Mouse (Mus musculus): ENCODE data around the gene Nde1. TPM values are rescaled to one million over a fixed set of nuclear protein-coding genes. Genes with fewer than 3 reads are reported as not detected.
A peak's percentile ranks its signal among the peaks of the same experiment; 100 is the strongest.

Gene Nde1
- polyA plus RNA-seq (2012): 7.2 and 8.9 TPM in 2 replicates

DNA sequence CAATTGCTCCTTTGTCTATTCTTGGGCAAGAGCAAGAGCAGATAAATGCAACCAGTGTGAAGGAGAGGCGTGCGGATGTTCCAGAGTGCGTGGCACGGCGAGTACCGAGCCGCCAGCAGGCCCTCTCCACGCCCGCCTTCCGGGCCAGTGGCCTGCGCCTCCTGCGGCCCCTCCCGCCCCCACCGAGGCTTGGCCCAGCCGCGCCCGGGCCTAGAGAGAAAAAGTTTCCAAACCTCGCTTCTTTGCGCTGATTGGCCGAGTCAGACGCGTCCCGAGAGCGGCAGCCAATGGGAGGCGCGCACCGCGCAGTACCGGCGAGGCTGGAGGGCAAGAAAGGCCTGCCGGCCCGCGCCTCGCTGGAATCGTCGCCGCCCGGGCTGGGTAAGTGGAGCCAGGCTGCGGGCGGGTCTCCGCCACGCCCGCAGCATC lies at the start of gene Nde1, which contains the start of gene Marf1:
Gene Nde1 (plus strand): TSS at position 288 of the 429 bp plus-strand sequence.
Gene Marf1 (minus strand): TSS at position 364 of the 429 bp plus-strand sequence.
- Histone ChIP-seq H3K36me3 (ENCODE audit: control insufficient read depth) (peaks cover 32% of the 10 kb centered on the region), H3K4me1 (ENCODE audit: control insufficient read depth) (peaks cover 74% of the 10 kb centered on the region), H3K27me3 (ENCODE audit: control insufficient read depth) (no peaks in the 10 kb centered on the region), H3K4me3 (replicated peaks) (peak within 1 kb of the TSS; percentile 70), H3K9me3 (ENCODE audit: control insufficient read depth, low read length) (peaks cover 5% of the 10 kb centered on the region)
- TF ChIP-seq GATA1 (IDR thresholded peaks at IDR 0.05; ENCODE audit: low read length) (no peak), TAL1 (IDR thresholded peaks at IDR 0.05; ENCODE audit: low read length) (no peak)

GRCm38 (mm10) chr16:14117299-14117698 lies 45.8 kb upstream of the Nde1 start:
- H3K4me1 ChIP-seq (ENCODE audit: control insufficient read depth): no peaks in the 10 kb centered on the region
- H3K9me3 ChIP-seq (ENCODE audit: control insufficient read depth, low read length): no peaks in the 10 kb centered on the region
- no peak overlapping the region for H3K4me3 ChIP-seq (replicated peaks)
- no peak for TF ChIP-seq TAL1 (IDR thresholded peaks at IDR 0.05; ENCODE audit: low read length)
- TF ChIP-seq GATA1 (IDR thresholded peaks at IDR 0.05; ENCODE audit: low read length): no peak
- H3K36me3 ChIP-seq (ENCODE audit: control insufficient read depth): peaks cover 84% of the 10 kb centered on the region
- no peaks in the 10 kb centered on the region for H3K27me3 ChIP-seq (ENCODE audit: control insufficient read depth)

DNA sequence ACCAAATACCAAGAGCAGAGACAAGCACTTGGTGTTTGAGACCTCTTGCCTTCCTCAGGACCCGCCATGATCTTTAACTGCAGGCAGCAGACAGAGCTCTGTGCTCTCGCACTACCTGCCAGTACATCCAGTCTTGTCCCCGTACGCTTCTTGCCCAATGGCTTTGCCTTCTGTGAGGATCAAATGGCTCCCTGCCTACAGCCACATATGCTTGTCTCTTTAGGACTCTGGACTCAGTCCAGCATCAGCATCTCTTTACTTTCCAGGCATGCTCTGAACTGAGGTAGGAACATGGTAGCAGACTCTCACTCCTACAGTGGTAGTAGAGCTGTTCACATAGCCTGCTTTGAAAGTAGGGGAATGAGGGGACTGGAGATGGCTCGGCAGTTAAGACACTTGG lies 42.1 kb upstream of the Nde1 start:
- no peaks in the 10 kb centered on the region for H3K27me3 ChIP-seq (ENCODE audit: control insufficient read depth)
- H3K4me1 ChIP-seq (ENCODE audit: control insufficient read depth): no peaks in the 10 kb centered on the region
- H3K9me3 ChIP-seq (ENCODE audit: control insufficient read depth, low read length): no peaks in the 10 kb centered on the region
- peaks cover 86% of the 10 kb centered on the region for H3K36me3 ChIP-seq (ENCODE audit: control insufficient read depth)
- no peak for TF ChIP-seq GATA1 (IDR thresholded peaks at IDR 0.05; ENCODE audit: low read length)
- no peak for TF ChIP-seq TAL1 (IDR thresholded peaks at IDR 0.05; ENCODE audit: low read length)
- H3K4me3 ChIP-seq (replicated peaks): no peak overlapping the region

GRCm38 (mm10) chr16:14121563-14121962 lies 41.5 kb upstream of the Nde1 start:
- H3K27me3 ChIP-seq (ENCODE audit: control insufficient read depth): no peaks in the 10 kb centered on the region
- TF ChIP-seq GATA1 (IDR thresholded peaks at IDR 0.05; ENCODE audit: low read length) (no peak), TAL1 (IDR thresholded peaks at IDR 0.05; ENCODE audit: low read length) (no peak)
- H3K4me3 ChIP-seq (replicated peaks): no peak overlapping the region
- peaks cover 86% of the 10 kb centered on the region for H3K36me3 ChIP-seq (ENCODE audit: control insufficient read depth)
- H3K4me1 ChIP-seq (ENCODE audit: control insufficient read depth): no peaks in the 10 kb centered on the region
- H3K9me3 ChIP-seq (ENCODE audit: control insufficient read depth, low read length): no peaks in the 10 kb centered on the region

DNA sequence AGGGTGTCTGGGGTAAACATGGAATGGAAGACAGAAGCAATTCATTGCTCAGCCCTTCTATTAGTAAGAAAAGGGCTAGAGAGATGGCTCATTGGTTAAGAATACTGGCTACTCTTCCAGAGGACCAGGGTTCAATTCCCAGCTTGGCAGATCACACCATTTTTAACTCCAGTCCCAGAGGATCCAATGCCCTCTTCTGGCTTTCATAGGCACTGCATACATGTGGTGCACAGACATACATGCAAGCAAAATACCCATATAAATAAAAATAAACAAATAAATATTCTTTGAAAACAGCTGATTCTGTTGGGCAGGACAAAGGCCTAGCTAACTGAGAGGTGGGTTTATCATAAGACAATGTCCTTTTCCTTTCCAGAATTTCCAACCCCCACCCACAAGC lies 40.5 kb upstream of the Nde1 start:
- H3K4me3 ChIP-seq (replicated peaks): no peak overlapping the region
- no peaks in the 10 kb centered on the region for H3K4me1 ChIP-seq (ENCODE audit: control insufficient read depth)
- no peaks in the 10 kb centered on the region for H3K27me3 ChIP-seq (ENCODE audit: control insufficient read depth)
- peaks cover 86% of the 10 kb centered on the region for H3K36me3 ChIP-seq (ENCODE audit: control insufficient read depth)
- H3K9me3 ChIP-seq (ENCODE audit: control insufficient read depth, low read length): no peaks in the 10 kb centered on the region
- TF ChIP-seq GATA1 (IDR thresholded peaks at IDR 0.05; ENCODE audit: low read length): no peak
- no peak for TF ChIP-seq TAL1 (IDR thresholded peaks at IDR 0.05; ENCODE audit: low read length)

GRCm38 (mm10) chr16:14123901-14124300 lies 39.2 kb upstream of the Nde1 start:
- H3K4me3 ChIP-seq (replicated peaks): no peak overlapping the region
- no peaks in the 10 kb centered on the region for H3K9me3 ChIP-seq (ENCODE audit: control insufficient read depth, low read length)
- H3K27me3 ChIP-seq (ENCODE audit: control insufficient read depth): no peaks in the 10 kb centered on the region
- H3K4me1 ChIP-seq (ENCODE audit: control insufficient read depth): no peaks in the 10 kb centered on the region
- no peak for TF ChIP-seq TAL1 (IDR thresholded peaks at IDR 0.05; ENCODE audit: low read length)
- no peak for TF ChIP-seq GATA1 (IDR thresholded peaks at IDR 0.05; ENCODE audit: low read length)
- H3K36me3 ChIP-seq (ENCODE audit: control insufficient read depth): peaks cover 95% of the 10 kb centered on the region

DNA sequence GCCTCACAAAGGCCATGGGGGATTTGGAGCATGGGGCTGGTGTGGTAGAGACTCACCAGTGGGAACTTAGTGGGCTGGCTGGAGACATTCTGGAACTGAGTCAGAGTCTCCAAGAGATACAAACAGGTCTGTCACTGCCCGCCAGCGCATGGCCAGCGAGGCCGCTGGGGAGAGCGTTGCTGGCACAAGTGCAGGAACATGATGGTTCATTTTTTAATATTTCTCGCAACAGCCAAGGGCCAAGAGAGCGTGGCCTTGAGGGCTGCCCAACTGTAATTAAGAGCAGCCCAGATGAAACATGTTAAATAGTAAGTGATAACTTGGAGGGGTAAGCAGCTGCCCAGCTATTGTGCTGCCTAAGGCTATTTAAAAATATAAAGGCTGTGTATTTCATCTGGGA lies 38.4 kb upstream of the Nde1 start:
- Histone ChIP-seq H3K4me3 (replicated peaks) (no peak overlapping the region), H3K36me3 (ENCODE audit: control insufficient read depth) (peaks cover 97% of the 10 kb centered on the region), H3K9me3 (ENCODE audit: control insufficient read depth, low read length) (no peaks in the 10 kb centered on the region), H3K4me1 (ENCODE audit: control insufficient read depth) (no peaks in the 10 kb centered on the region), H3K27me3 (ENCODE audit: control insufficient read depth) (no peaks in the 10 kb centered on the region)
- TF ChIP-seq TAL1 (IDR thresholded peaks at IDR 0.05; ENCODE audit: low read length) (no peak), GATA1 (IDR thresholded peaks at IDR 0.05; ENCODE audit: low read length) (no peak)

DNA sequence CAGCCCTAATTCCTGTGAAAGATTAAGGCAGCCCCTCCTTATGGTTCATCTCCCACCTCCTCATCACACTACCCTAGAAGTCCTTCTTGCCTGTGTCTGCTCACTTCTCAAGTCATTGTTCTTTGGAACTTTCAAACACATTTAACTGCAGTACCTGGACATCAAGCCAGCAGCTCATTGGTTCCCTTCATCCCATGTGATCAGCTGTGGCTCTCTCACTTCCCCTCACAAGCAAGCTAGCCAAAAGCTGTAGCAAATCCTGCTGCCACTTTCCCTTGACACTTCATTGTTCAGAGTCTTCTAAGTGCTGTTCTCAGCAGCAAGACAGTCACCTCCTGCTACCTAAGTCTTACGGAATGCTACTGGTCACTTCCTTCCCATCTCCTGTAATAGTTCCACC lies 37.8 kb upstream of the Nde1 start:
- Histone ChIP-seq H3K4me1 (ENCODE audit: control insufficient read depth) (no peaks in the 10 kb centered on the region), H3K36me3 (ENCODE audit: control insufficient read depth) (peaks cover 98% of the 10 kb centered on the region), H3K27me3 (ENCODE audit: control insufficient read depth) (no peaks in the 10 kb centered on the region)

GRCm38 (mm10) chr16:14128977-14129376 lies 34.1 kb upstream of the Nde1 start:
- H3K4me3 ChIP-seq (replicated peaks): no peak overlapping the region
- no peaks in the 10 kb centered on the region for H3K9me3 ChIP-seq (ENCODE audit: control insufficient read depth, low read length)
- peaks cover 100% of the 10 kb centered on the region for H3K36me3 ChIP-seq (ENCODE audit: control insufficient read depth)
- H3K27me3 ChIP-seq (ENCODE audit: control insufficient read depth): no peaks in the 10 kb centered on the region
- TF ChIP-seq TAL1 (IDR thresholded peaks at IDR 0.05; ENCODE audit: low read length) (no peak), GATA1 (IDR thresholded peaks at IDR 0.05; ENCODE audit: low read length) (no peak)
- no peaks in the 10 kb centered on the region for H3K4me1 ChIP-seq (ENCODE audit: control insufficient read depth)

More for the DNA sequence above, 37.8 kb upstream of the Nde1 start:
- TF ChIP-seq TAL1 (IDR thresholded peaks at IDR 0.05; ENCODE audit: low read length): no peak
- TF ChIP-seq GATA1 (IDR thresholded peaks at IDR 0.05; ENCODE audit: low read length): no peak
- Histone ChIP-seq H3K4me3 (replicated peaks) (no peak overlapping the region), H3K9me3 (ENCODE audit: control insufficient read depth, low read length) (no peaks in the 10 kb centered on the region)

GRCm38 (mm10) chr16:14130796-14131195 lies 32.3 kb upstream of the Nde1 start:
- TF ChIP-seq TAL1 (IDR thresholded peaks at IDR 0.05; ENCODE audit: low read length): no peak
- no peak for TF ChIP-seq GATA1 (IDR thresholded peaks at IDR 0.05; ENCODE audit: low read length)
- peaks cover 100% of the 10 kb centered on the region for H3K36me3 ChIP-seq (ENCODE audit: control insufficient read depth)
- H3K4me1 ChIP-seq (ENCODE audit: control insufficient read depth): no peaks in the 10 kb centered on the region

More at GRCm38 (mm10) chr16:14130796-14131195, 32.3 kb upstream of the Nde1 start:
- H3K27me3 ChIP-seq (ENCODE audit: control insufficient read depth): no peaks in the 10 kb centered on the region
- H3K9me3 ChIP-seq (ENCODE audit: control insufficient read depth, low read length): no peaks in the 10 kb centered on the region
- H3K4me3 ChIP-seq (replicated peaks): no peak overlapping the region

All from erythroblast, embryonic 14.5 days (primary cell).